Mouse (Mus musculus) embryonic facial prominence, embryonic 12.5 days (tissue): ENCODE results near the gene Moxd1. TPM values are rescaled to one million over a fixed set of nuclear protein-coding genes. Genes with fewer than 3 reads are reported as not detected.

ENCODE experiments used
- ATAC-seq: fragments of 200-750 bp; cut with Nextera tagmentation; 2 replicates; pipeline ENCODE4 v1.8.0; 2017; ENCODE audit not compliant: insufficient number of reproducible peaks, insufficient read depth, low FRiP score, low TSS enrichment
- H3K27ac ChIP-seq: fragments of 300-500 bp; sonication (generic); 2 replicates; pipeline ENCODE4 v1.5.1; 2016; ENCODE audit warnings: mild to moderate bottlenecking
- H3K27me3 ChIP-seq: fragments of 300-500 bp; sonication (generic); 2 replicates; pipeline ENCODE4 v1.6.1; 2016; ENCODE audit warnings: mild to moderate bottlenecking, moderate library complexity
- H3K36me3 ChIP-seq: fragments of 300-500 bp; sonication (generic); 2 replicates; pipeline ENCODE4 v1.6.1; 2016; ENCODE audit warnings: mild to moderate bottlenecking
- H3K4me1 ChIP-seq: fragments of 300-500 bp; sonication (generic); 2 replicates; pipeline ENCODE4 v1.6.1; 2016
- H3K4me2 ChIP-seq: fragments of 300-500 bp; sonication (generic); replicated peaks from 2 replicates; pipeline ENCODE4 v1.6.1; 2016; ENCODE audit warnings: mild to moderate bottlenecking, moderate library complexity
- H3K4me3 ChIP-seq: fragments of 300-500 bp; sonication (generic); 2 replicates; pipeline ENCODE4 v1.5.1; 2016; ENCODE audit warnings: mild to moderate bottlenecking
- H3K9ac ChIP-seq: fragments of 300-500 bp; sonication (generic); 2 replicates; pipeline ENCODE4 v1.6.1; 2016; ENCODE audit warnings: mild to moderate bottlenecking, moderate library complexity
- H3K9me3 ChIP-seq: fragments of 300-500 bp; sonication (generic); 2 replicates; pipeline ENCODE4 v1.6.1; 2016; ENCODE audit warnings: mild to moderate bottlenecking, moderate library complexity
- WGBS: fragments of 180-500 bp; shearing (Covaris S2); methylation state at CpG from one replicate; pipeline ENCODE4 v1.1.7; 2016; 5-methylcytosine and 5-hydroxymethylcytosine counted together
- polyA plus RNA-seq: library from polyadenylated mRNA; unstranded; fragments of >200 nt; fragmentation: Nextera tagmentation; extraction: Ambion mirVana; gene quantifications from 2 replicates; pipeline ENCODE4 v1.2.1, GENCODE M21; 2016

Gene Moxd1
- polyA plus RNA-seq = 23.4 and 24.0 TPM in 2 replicates

DNA sequence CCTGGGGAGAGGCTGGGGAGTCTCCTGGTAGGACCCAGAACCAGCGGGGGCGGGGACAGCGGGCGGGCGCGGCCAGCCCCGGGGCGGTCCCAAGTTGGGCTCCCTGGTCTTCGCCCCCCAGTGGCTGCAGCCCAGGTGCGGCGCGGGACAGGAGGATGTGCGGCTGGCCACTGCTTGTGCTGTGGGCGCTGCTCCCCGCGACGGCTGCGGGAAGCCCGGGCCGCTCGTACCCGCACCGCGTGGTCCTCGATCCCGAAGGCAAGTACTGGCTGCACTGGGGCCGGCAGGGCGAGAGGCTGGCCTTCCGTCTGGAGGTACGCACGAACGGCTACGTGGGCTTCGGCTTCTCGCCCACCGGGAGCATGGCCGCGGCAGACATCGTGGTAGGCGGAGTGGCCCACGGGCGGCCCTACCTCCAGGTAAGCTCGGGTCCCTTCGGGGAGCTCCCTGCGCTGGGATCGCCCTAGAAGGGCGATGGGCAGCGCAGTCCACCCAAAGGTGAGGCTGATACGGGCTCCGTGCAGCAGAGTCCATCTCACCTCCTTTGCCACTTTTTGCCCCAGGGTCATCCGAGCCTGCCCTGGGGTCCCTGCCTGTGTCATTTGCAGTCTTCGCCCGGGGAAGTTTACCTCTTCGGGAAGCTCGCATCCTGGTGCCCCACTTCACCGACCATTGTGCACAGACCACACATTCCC, at the start of gene Moxd1:
Moxd1 (plus strand) TSS at position 69 of the 695 bp plus-strand sequence.
- ATAC-seq = peak; percentile 68
- Histone ChIP-seq H3K36me3 (no peaks in the 10 kb centered on the region), H3K4me1 (0 out of 2 replicates have a peak, but pooled peaks cover 6% of the 10 kb centered on the region), H3K27ac (no peak within 1 kb of the TSS; the same call in 1 of the 2 replicates), H3K27me3 (peaks cover 30% of the 10 kb centered on the region), H3K9ac (peak within 1 kb of the TSS; percentile 49), H3K4me2 (peak within 1 kb of the TSS; percentile 84), H3K9me3 (no peaks in the 10 kb centered on the region), H3K4me3 (peak within 1 kb of the TSS; percentile 47)
- 1% methylated on average over 56 of the region's 56 CpGs for WGBS

- WGBS = 54% methylated on average over 7 of the region's 7 CpGs
- Histone ChIP-seq H3K4me3 (no peak overlapping the region), H3K36me3 (0 out of 2 replicates have a peak, but pooled peaks cover 7% of the 10 kb centered on the region), H3K9me3 (no peaks in the 10 kb centered on the region), H3K4me2 (no peak overlapping the region), H3K27me3 (no peaks in the 10 kb centered on the region), H3K27ac (no peak overlapping the region), H3K4me1 (no peaks in the 10 kb centered on the region), H3K9ac (no peak overlapping the region)
- ATAC-seq = no peak
Measured at GRCm38 (mm10) chr10:24190392-24190791, 32.9 kb upstream of the Moxd1 start.

- no peaks in the 10 kb centered on the region for H3K9me3 ChIP-seq
- no peaks in the 10 kb centered on the region for H3K27me3 ChIP-seq
- 53% methylated on average over 1 of the region's 1 CpGs for WGBS
- ATAC-seq = no peak
- H3K4me3 ChIP-seq = no peak overlapping the region
- no peak overlapping the region for H3K27ac ChIP-seq
- H3K4me2 ChIP-seq = no peak overlapping the region
- no peaks in the 10 kb centered on the region for H3K4me1 ChIP-seq
- no peak overlapping the region for H3K9ac ChIP-seq
- H3K36me3 ChIP-seq = 0 out of 2 replicates have a peak, but pooled peaks cover 2% of the 10 kb centered on the region
Measured at GRCm38 (mm10) chr10:24191977-24192376, 31.3 kb upstream of the Moxd1 start.

GRCm38 (mm10) chr10:24199303-24199702, 24.0 kb upstream of the Moxd1 start:
- Histone ChIP-seq H3K36me3 (no peaks in the 10 kb centered on the region), H3K4me1 (no peaks in the 10 kb centered on the region), H3K9ac (no peak overlapping the region), H3K27me3 (no peaks in the 10 kb centered on the region), H3K9me3 (no peaks in the 10 kb centered on the region), H3K4me2 (no peak overlapping the region), H3K4me3 (no peak overlapping the region), H3K27ac (no peak overlapping the region)
- 70% methylated on average over 12 of the region's 12 CpGs for WGBS
- no peak for ATAC-seq

GRCm38 (mm10) chr10:24200099-24200498, 23.2 kb upstream of the Moxd1 start:
- Histone ChIP-seq H3K4me1 (no peaks in the 10 kb centered on the region), H3K4me3 (no peak overlapping the region), H3K9ac (no peak overlapping the region), H3K4me2 (no peak overlapping the region), H3K27ac (no peak overlapping the region), H3K9me3 (no peaks in the 10 kb centered on the region), H3K36me3 (no peaks in the 10 kb centered on the region), H3K27me3 (no peaks in the 10 kb centered on the region)
- WGBS = 62% methylated on average over 3 of the region's 3 CpGs
- no peak for ATAC-seq

GRCm38 (mm10) chr10:24210075-24210474, 13.2 kb upstream of the Moxd1 start:
- no peaks in the 10 kb centered on the region for H3K27me3 ChIP-seq
- H3K9me3 ChIP-seq = no peaks in the 10 kb centered on the region
- 0 out of 2 replicates have a peak, but pooled peaks cover 4% of the 10 kb centered on the region for H3K4me1 ChIP-seq
- H3K27ac ChIP-seq = no peak overlapping the region
- no peaks in the 10 kb centered on the region for H3K36me3 ChIP-seq
- H3K9ac ChIP-seq = no peak overlapping the region
- no peak overlapping the region for H3K4me3 ChIP-seq
- no peak overlapping the region for H3K4me2 ChIP-seq
- 84% methylated on average over 6 of the region's 6 CpGs for WGBS
- ATAC-seq = no peak

DNA sequence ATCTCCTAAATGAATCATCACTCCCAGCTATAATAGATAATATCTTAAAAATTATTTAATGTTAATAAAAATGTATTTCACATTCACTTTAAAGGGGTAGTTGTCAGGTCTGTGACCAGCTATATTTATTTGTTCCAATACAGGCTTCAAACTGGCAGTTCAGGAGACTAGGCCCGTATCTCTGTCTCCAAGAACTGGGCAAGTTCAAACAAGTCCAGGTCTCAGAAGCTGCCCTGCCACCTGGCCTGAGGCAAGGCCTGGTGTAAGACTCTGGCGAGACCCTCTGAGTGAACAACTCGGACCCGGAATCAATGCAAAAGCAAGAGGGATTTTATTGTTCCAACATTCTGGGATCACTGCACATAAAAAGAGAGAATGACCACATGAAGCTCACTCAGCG, 10.0 kb upstream of the Moxd1 start:
- 77% methylated on average over 5 of the region's 5 CpGs for WGBS
- H3K4me1 ChIP-seq = 0 out of 2 replicates have a peak, but pooled peaks cover 4% of the 10 kb centered on the region
- no peak for ATAC-seq
- H3K4me3 ChIP-seq = no peak overlapping the region
- H3K9ac ChIP-seq = no peak overlapping the region
- no peak overlapping the region for H3K27ac ChIP-seq
- H3K27me3 ChIP-seq = no peaks in the 10 kb centered on the region
- no peak overlapping the region for H3K4me2 ChIP-seq
- H3K9me3 ChIP-seq = no peaks in the 10 kb centered on the region
- H3K36me3 ChIP-seq = no peaks in the 10 kb centered on the region

DNA sequence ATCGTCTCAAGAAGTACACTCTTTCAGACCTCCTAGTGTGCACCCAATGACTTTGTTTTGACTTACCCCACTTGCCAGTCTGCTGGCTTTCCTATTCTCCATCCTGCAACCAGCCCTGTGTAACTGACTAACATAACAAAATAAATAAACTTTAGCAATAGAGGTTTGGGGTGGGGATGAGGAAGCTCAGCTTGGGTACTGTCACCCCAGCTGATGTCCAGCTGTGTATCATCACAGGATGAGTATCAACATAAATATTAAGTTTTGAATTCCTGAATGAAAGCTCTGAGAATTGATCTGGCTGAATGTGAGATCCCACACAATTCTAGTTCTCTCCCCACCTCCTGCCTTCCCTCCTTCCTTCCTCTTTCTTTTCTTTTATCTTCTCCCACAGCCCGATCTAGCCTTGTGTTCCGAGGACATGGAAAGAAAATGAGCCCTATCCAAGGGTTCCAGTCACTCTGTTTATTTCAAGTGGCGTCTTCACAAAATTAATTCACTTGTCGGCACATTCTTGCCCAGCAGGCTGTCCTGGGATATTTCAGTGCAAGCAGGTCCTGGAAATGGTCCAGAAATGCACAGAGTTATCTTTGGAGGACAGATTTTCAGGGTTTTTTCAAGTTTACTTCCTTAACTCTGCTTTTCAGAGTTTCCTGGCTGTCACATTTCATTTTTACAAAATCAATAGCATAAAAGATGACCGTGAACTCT, 5.6 kb upstream of the Moxd1 start:
- no peak for ATAC-seq
- Histone ChIP-seq H3K4me1 (0 out of 2 replicates have a peak, but pooled peaks cover 4% of the 10 kb centered on the region), H3K27ac (no peak overlapping the region), H3K4me3 (no peak overlapping the region), H3K9me3 (no peaks in the 10 kb centered on the region), H3K9ac (no peak overlapping the region), H3K4me2 (no peak overlapping the region), H3K27me3 (peaks cover 8% of the 10 kb centered on the region), H3K36me3 (no peaks in the 10 kb centered on the region)
- WGBS = 68% methylated on average over 6 of the region's 6 CpGs

DNA sequence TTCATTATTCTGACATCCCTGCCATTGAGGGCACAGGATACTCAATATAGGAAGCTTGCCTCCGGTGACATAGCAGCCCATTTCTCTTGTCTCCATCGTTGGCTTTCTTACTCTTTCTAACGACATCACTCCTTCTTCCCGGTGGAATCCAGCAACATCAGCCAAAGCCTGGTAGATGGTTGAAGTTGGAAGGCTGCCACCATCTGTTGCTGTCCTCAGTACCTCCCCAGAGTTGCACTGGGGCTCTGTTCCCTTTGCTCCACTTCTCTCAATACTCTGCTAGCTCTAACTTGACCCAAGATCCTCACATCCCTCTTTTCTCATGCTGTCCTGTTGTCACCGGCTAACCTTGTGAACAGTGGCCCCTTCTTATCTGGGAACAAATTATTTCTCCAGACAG, 2.4 kb upstream of the Moxd1 start:
- Histone ChIP-seq H3K9ac (no peak overlapping the region), H3K4me1 (0 out of 2 replicates have a peak, but pooled peaks cover 6% of the 10 kb centered on the region), H3K9me3 (no peaks in the 10 kb centered on the region), H3K36me3 (no peaks in the 10 kb centered on the region), H3K4me3 (no peak overlapping the region), H3K27ac (no peak overlapping the region), H3K4me2 (no peak overlapping the region), H3K27me3 (peaks cover 30% of the 10 kb centered on the region)
- WGBS = 84% methylated on average over 5 of the region's 5 CpGs
- ATAC-seq = no peak

DNA sequence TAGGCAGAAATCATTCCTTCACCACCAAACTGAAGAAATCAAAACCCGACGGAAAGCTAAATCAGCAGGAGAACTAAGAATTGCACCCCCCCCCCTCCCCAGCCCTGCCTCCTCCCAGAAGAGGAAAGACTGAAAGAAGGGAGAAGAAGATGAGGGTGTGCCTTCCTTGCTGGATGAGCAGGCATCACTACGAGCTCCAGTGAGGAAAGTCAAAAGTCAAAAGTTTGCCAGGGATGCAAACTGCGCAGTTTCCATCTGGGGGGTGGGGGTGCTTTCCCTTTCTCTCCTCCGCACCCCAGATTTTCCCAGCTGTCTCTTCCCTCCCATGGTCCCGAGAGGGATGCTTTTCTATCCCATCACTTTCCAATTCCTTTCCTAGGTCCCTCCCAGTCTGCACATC, 406 bp upstream of the Moxd1 start:
- Histone ChIP-seq H3K4me1 (0 out of 2 replicates have a peak, but pooled peaks cover 6% of the 10 kb centered on the region), H3K9me3 (no peaks in the 10 kb centered on the region), H3K9ac (peak overlapping the region; percentile 49; the same call in 1 of the 2 replicates), H3K36me3 (no peaks in the 10 kb centered on the region), H3K27ac (no peak overlapping the region), H3K4me3 (peak overlapping the region; percentile 47), H3K27me3 (peaks cover 30% of the 10 kb centered on the region), H3K4me2 (peak overlapping the region; percentile 84)
- WGBS = 19% methylated on average over 6 of the region's 6 CpGs
- no peak for ATAC-seq

GRCm38 (mm10) chr10:24224591-24224990, 1.3 kb downstream of the Moxd1 start:
- ATAC-seq = no peak
- H3K4me1 ChIP-seq = 0 out of 2 replicates have a peak, but pooled peaks cover 6% of the 10 kb centered on the region
- peak overlapping the region; percentile 84 for H3K4me2 ChIP-seq
- H3K27me3 ChIP-seq = peaks cover 30% of the 10 kb centered on the region
- no peak overlapping the region for H3K9ac ChIP-seq
- no peak overlapping the region for H3K27ac ChIP-seq
- 15% methylated on average over 8 of the region's 8 CpGs for WGBS
- no peaks in the 10 kb centered on the region for H3K9me3 ChIP-seq
- H3K4me3 ChIP-seq = peak overlapping the region; percentile 47; the same call in 1 of the 2 replicates
- no peaks in the 10 kb centered on the region for H3K36me3 ChIP-seq
